ENCODE assay signal across 7 mouse cellular contexts in genomic region chrX:24153277-24153873, GRCm38 (mm10).
DNase-seq lines count a peak whose midpoint lies in the region; ATAC-seq and TF ChIP-seq lines count a peak whose summit lies in the region.
"Not testable (repeated sequence)": the region's sequence is repeated elsewhere in the genome, so short reads cannot be mapped to it uniquely, and the experiment has no call there.

No protein-coding gene starts in this region.

- WGBS in liver, postnatal 0 days (ENCODE audit: insufficient replicate concordance), result 82% methylated on average over 19 of the region's 19 CpGs

- not testable (repeated sequence) for H3K4me1 ChIP-seq in liver, postnatal 0 days (ENCODE audit: insufficient read depth)

- not testable (repeated sequence) for H3K27ac ChIP-seq in layer of hippocampus, adult 2 months; liver, postnatal 0 days (ENCODE audit: low read depth)

- TF ChIP-seq CTCF in layer of hippocampus, adult 2 months (conservative IDR thresholded peaks at IDR 0.05), result peak; percentile 18; the same call in 1 of the 2 replicates
- TF ChIP-seq CTCF in liver, postnatal 0 days (IDR thresholded peaks at IDR 0.05; ENCODE audit: low read depth), result peak; percentile 35; the same call in 1 of the 2 replicates

- DNase-seq in CD4-positive, CD25-positive, alpha-beta regulatory T cell, adult 2 months (ENCODE audit: low read depth, low spot score), result peak; percentile 0
- DNase-seq in R1 (ENCODE audit: low read depth, low spot score), result peak; percentile 3
- DNase-seq in embryo, embryonic 10 days (ENCODE audit: low spot score), result peak; percentile 4
- DNase-seq in kidney, adult 18-20 months, result peak; percentile 19
- not testable (repeated sequence) for DNase-seq in layer of hippocampus, adult 2 months (ENCODE audit: low spot score in 2 of 2); liver, postnatal 0 days
- DNase-seq in thymus, postnatal 4 days, result peak; percentile 11

- H3K36me3 ChIP-seq in liver, postnatal 0 days (replicated peaks; ENCODE audit: insufficient read depth, low read length), result not testable (repeated sequence)

- not testable (repeated sequence) for ATAC-seq in liver, postnatal 0 days

- not testable (repeated sequence) for TF ChIP-seq EP300 in liver, postnatal 0 days (IDR thresholded peaks at IDR 0.05; ENCODE audit: low read depth)

- not testable (repeated sequence) for H3K4me3 ChIP-seq in layer of hippocampus, adult 2 months; liver, postnatal 0 days (ENCODE audit: low read depth, low read length)

- not testable (repeated sequence) for H3K9me3 ChIP-seq in liver, postnatal 0 days (ENCODE audit: low read length)

- not testable (repeated sequence) for H3K9ac ChIP-seq in liver, postnatal 0 days (replicated peaks)

- not testable (repeated sequence) for H3K4me2 ChIP-seq in liver, postnatal 0 days (ENCODE audit: low read depth, low read length)

- not testable (repeated sequence) for H3K27me3 ChIP-seq in liver, postnatal 0 days (ENCODE audit: insufficient read depth, low read length)
